Mouse (Mus musculus) fibroblast of lung, adult 2 months (primary cell): ENCODE measurements around the gene Klhdc3.

Source experiments
- DNase-seq: peaks from one replicate; pipeline ENCODE4 v3.0.0-alpha.2; 2011; ENCODE audit warnings: low read depth

Klhdc3 gene

GRCm38 (mm10) chr17:46680760-46681373 is at the start of gene Klhdc3:
TSS of gene Klhdc3 (minus strand) at chr17:46680914.
- peak; percentile 97 for DNase-seq

- DNase-seq, result no peak
These were observed 48.2 kb upstream of the Klhdc3 start, which contains the start of gene Gnmt for GRCm38 (mm10) chr17:46728904-46729318. TSS of gene Gnmt (minus strand) at chr17:46729168.

- no peak for DNase-seq
These were observed 47.8 kb upstream of the Klhdc3 start for GRCm38 (mm10) chr17:46728496-46728895.

- DNase-seq, result no peak
These were observed 47.3 kb upstream of the Klhdc3 start for GRCm38 (mm10) chr17:46728021-46728420.

- DNase-seq, result no peak
These were observed 46.6 kb upstream of the Klhdc3 start for GRCm38 (mm10) chr17:46727271-46727670.

- DNase-seq, result no peak
These were observed 45.3 kb upstream of the Klhdc3 start for GRCm38 (mm10) chr17:46725731-46726645.

- DNase-seq, result peak; percentile 10
These were observed 44.6 kb upstream of the Klhdc3 start for GRCm38 (mm10) chr17:46725273-46725672.

- DNase-seq, result no peak
These were observed 43.9 kb upstream of the Klhdc3 start for GRCm38 (mm10) chr17:46724477-46725084.

GRCm38 (mm10) chr17:46721077-46721476 is 40.4 kb upstream of the Klhdc3 start:
- DNase-seq, result no peak

- DNase-seq, result no peak
These were observed 34.2 kb upstream of the Klhdc3 start for GRCm38 (mm10) chr17:46714756-46715481.

- DNase-seq, result no peak
These were observed 33.1 kb upstream of the Klhdc3 start for GRCm38 (mm10) chr17:46713849-46714248.

- DNase-seq, result no peak
These were observed 31.7 kb upstream of the Klhdc3 start for GRCm38 (mm10) chr17:46712442-46712841.

GRCm38 (mm10) chr17:46711612-46712271 is 31.0 kb upstream of the Klhdc3 start:
- DNase-seq, result no peak

GRCm38 (mm10) chr17:46710959-46711597 is 30.4 kb upstream of the Klhdc3 start, which contains the start of gene Pex6:
TSS of gene Pex6 (plus strand) at chr17:46711463.
- peak; percentile 56 for DNase-seq

- no peak for DNase-seq
These were observed 25.8 kb upstream of the Klhdc3 start for GRCm38 (mm10) chr17:46706375-46707089.

GRCm38 (mm10) chr17:46704887-46705835 is 24.4 kb upstream of the Klhdc3 start, which contains the start of gene Ppp2r5d:
TSS of gene Ppp2r5d (minus strand) at chr17:46705111.
- peak; percentile 97 for DNase-seq

- no peak for DNase-seq
These were observed 23.5 kb upstream of the Klhdc3 start for GRCm38 (mm10) chr17:46703971-46704886.

- DNase-seq, result no peak
These were observed 21.8 kb upstream of the Klhdc3 start for GRCm38 (mm10) chr17:46702506-46702905.
